Mouse (Mus musculus): ENCODE data around the gene Fbrsl1. TPM values are rescaled to one million over a fixed set of nuclear protein-coding genes. Genes with fewer than 3 reads are reported as not detected.

Fbrsl1 gene
- polyA plus RNA-seq, 1 experiment from 2014 or later: 14.4 TPM

GRCm38 (mm10) chr5:110361465-110361864 lies 86.8 kb downstream of the Fbrsl1 start:
- Histone ChIP-seq H3K9ac (no peak overlapping the region), H3K27ac (ENCODE audit: poor library complexity, severe bottlenecking) (no peak overlapping the region), H3K4me1 (replicated peaks) (peaks cover 6% of the 10 kb centered on the region; the same call in 1 of the 2 replicates), H3K9me3 (replicated peaks) (no peaks in the 10 kb centered on the region), H3K4me3 (no peak overlapping the region), H3K27me3 (replicated peaks) (peaks cover 3% of the 10 kb centered on the region), H3K36me3 (no peaks in the 10 kb centered on the region), H3K4me2 (no peak overlapping the region)
- no peak for ATAC-seq (ENCODE audit: insufficient number of reproducible peaks, low FRiP score)
- 49% methylated on average over 6 of the region's 6 CpGs for WGBS

GRCm38 (mm10) chr5:110357531-110358179 lies 90.6 kb downstream of the Fbrsl1 start:
- H3K4me2 ChIP-seq: no peak overlapping the region
- no peaks in the 10 kb centered on the region for H3K36me3 ChIP-seq
- peaks cover 22% of the 10 kb centered on the region for H3K27me3 ChIP-seq (replicated peaks)
- no peak overlapping the region for H3K4me3 ChIP-seq
- 0 out of 2 replicates have a peak, but pooled peaks cover 3% of the 10 kb centered on the region for H3K4me1 ChIP-seq (replicated peaks)
- H3K27ac ChIP-seq (ENCODE audit: poor library complexity, severe bottlenecking): no peak overlapping the region
- 41% methylated on average over 9 of the region's 9 CpGs for WGBS
- no peaks in the 10 kb centered on the region for H3K9me3 ChIP-seq (replicated peaks)
- ATAC-seq (ENCODE audit: insufficient number of reproducible peaks, low FRiP score): no peak
- H3K9ac ChIP-seq: no peak overlapping the region

- Histone ChIP-seq H3K27ac (ENCODE audit: poor library complexity, severe bottlenecking) (no peak overlapping the region), H3K9ac (no peak overlapping the region), H3K4me2 (no peak overlapping the region), H3K9me3 (replicated peaks) (no peaks in the 10 kb centered on the region), H3K36me3 (no peaks in the 10 kb centered on the region), H3K4me3 (no peak overlapping the region), H3K4me1 (replicated peaks) (0 out of 2 replicates have a peak, but pooled peaks cover 3% of the 10 kb centered on the region), H3K27me3 (replicated peaks) (peaks cover 22% of the 10 kb centered on the region)
- no peak for ATAC-seq (ENCODE audit: insufficient number of reproducible peaks, low FRiP score)
- 19% methylated on average over 7 of the region's 7 CpGs for WGBS
Observed at GRCm38 (mm10) chr5:110354716-110355115, 93.6 kb downstream of the Fbrsl1 start.

- H3K36me3 ChIP-seq: no peaks in the 10 kb centered on the region
- H3K4me1 ChIP-seq (replicated peaks): peaks cover 14% of the 10 kb centered on the region
- no peak overlapping the region for H3K4me3 ChIP-seq
- peaks cover 45% of the 10 kb centered on the region for H3K27me3 ChIP-seq (replicated peaks)
- H3K9me3 ChIP-seq (replicated peaks): no peaks in the 10 kb centered on the region
- ATAC-seq (ENCODE audit: insufficient number of reproducible peaks, low FRiP score): no peak
- no peak overlapping the region for H3K9ac ChIP-seq
- WGBS: 82% methylated on average over 8 of the region's 8 CpGs
- H3K27ac ChIP-seq (ENCODE audit: poor library complexity, severe bottlenecking): no peak overlapping the region
- no peak overlapping the region for H3K4me2 ChIP-seq
Observed at GRCm38 (mm10) chr5:110347006-110347405, 101.3 kb downstream of the Fbrsl1 start.

- Histone ChIP-seq H3K27me3 (replicated peaks) (peaks cover 59% of the 10 kb centered on the region), H3K4me3 (no peak overlapping the region), H3K36me3 (no peaks in the 10 kb centered on the region), H3K4me1 (replicated peaks) (peaks cover 16% of the 10 kb centered on the region), H3K27ac (ENCODE audit: poor library complexity, severe bottlenecking) (no peak overlapping the region), H3K9ac (no peak overlapping the region), H3K9me3 (replicated peaks) (no peaks in the 10 kb centered on the region), H3K4me2 (no peak overlapping the region)
- no peak for ATAC-seq (ENCODE audit: insufficient number of reproducible peaks, low FRiP score)
- WGBS: 64% methylated on average over 4 of the region's 4 CpGs
Observed at GRCm38 (mm10) chr5:110345553-110345952, 102.8 kb downstream of the Fbrsl1 start.

- Histone ChIP-seq H3K36me3 (no peaks in the 10 kb centered on the region), H3K4me1 (replicated peaks) (peaks cover 16% of the 10 kb centered on the region), H3K4me2 (no peak within 1 kb of the TSS), H3K9me3 (replicated peaks) (no peaks in the 10 kb centered on the region), H3K4me3 (no peak within 1 kb of the TSS), H3K27me3 (replicated peaks) (peaks cover 60% of the 10 kb centered on the region), H3K27ac (ENCODE audit: poor library complexity, severe bottlenecking) (no peak within 1 kb of the TSS), H3K9ac (no peak within 1 kb of the TSS)
- no peak for ATAC-seq (ENCODE audit: insufficient number of reproducible peaks, low FRiP score)
- WGBS: 68% methylated on average over 4 of the region's 4 CpGs
Observed at GRCm38 (mm10) chr5:110344524-110344923, 103.8 kb downstream of the Fbrsl1 start, which contains the start of gene Lrcol1. Gene Lrcol1, plus strand, starts transcription at chr5:110344730.

- Histone ChIP-seq H3K4me3 (peak within 1 kb of the TSS; percentile 49), H3K4me2 (peak within 1 kb of the TSS; percentile 92), H3K36me3 (0 out of 2 replicates have a peak, but pooled peaks cover 6% of the 10 kb centered on the region), H3K27ac (ENCODE audit: poor library complexity, severe bottlenecking) (no peak within 1 kb of the TSS), H3K4me1 (replicated peaks) (peaks cover 16% of the 10 kb centered on the region), H3K9me3 (replicated peaks) (no peaks in the 10 kb centered on the region), H3K27me3 (replicated peaks) (peaks cover 60% of the 10 kb centered on the region), H3K9ac (peak within 1 kb of the TSS; percentile 63; the same call in 1 of the 2 replicates)
- peak; percentile 55 for ATAC-seq (ENCODE audit: insufficient number of reproducible peaks, low FRiP score)
- 3% methylated on average over 43 of the region's 43 CpGs for WGBS
Observed at GRCm38 (mm10) chr5:110342648-110343284, 105.5 kb downstream of the Fbrsl1 start, which contains the start of gene P2rx2. Gene P2rx2, minus strand, starts transcription at chr5:110343212.

GRCm38 (mm10) chr5:110338792-110339191 lies 109.5 kb downstream of the Fbrsl1 start:
- H3K27me3 ChIP-seq (replicated peaks): peaks cover 33% of the 10 kb centered on the region
- ATAC-seq (ENCODE audit: insufficient number of reproducible peaks, low FRiP score): no peak
- no peaks in the 10 kb centered on the region for H3K9me3 ChIP-seq (replicated peaks)
- H3K4me2 ChIP-seq: no peak overlapping the region
- 79% methylated on average over 2 of the region's 2 CpGs for WGBS
- peaks cover 16% of the 10 kb centered on the region for H3K4me1 ChIP-seq (replicated peaks)
- no peak overlapping the region for H3K9ac ChIP-seq
- H3K27ac ChIP-seq (ENCODE audit: poor library complexity, severe bottlenecking): no peak overlapping the region
- H3K4me3 ChIP-seq: no peak overlapping the region
- H3K36me3 ChIP-seq: peaks cover 41% of the 10 kb centered on the region

GRCm38 (mm10) chr5:110330508-110330907 lies 117.8 kb downstream of the Fbrsl1 start:
- Histone ChIP-seq H3K9me3 (replicated peaks) (no peaks in the 10 kb centered on the region), H3K9ac (no peak overlapping the region), H3K36me3 (peaks cover 78% of the 10 kb centered on the region), H3K4me3 (no peak overlapping the region), H3K4me2 (no peak overlapping the region), H3K4me1 (replicated peaks) (no peaks in the 10 kb centered on the region), H3K27ac (ENCODE audit: poor library complexity, severe bottlenecking) (no peak overlapping the region), H3K27me3 (replicated peaks) (no peaks in the 10 kb centered on the region)
- WGBS: 74% methylated on average over 3 of the region's 3 CpGs
- no peak for ATAC-seq (ENCODE audit: insufficient number of reproducible peaks, low FRiP score)

- Histone ChIP-seq H3K9me3 (replicated peaks) (no peaks in the 10 kb centered on the region), H3K36me3 (peaks cover 73% of the 10 kb centered on the region), H3K4me1 (replicated peaks) (no peaks in the 10 kb centered on the region), H3K4me3 (no peak overlapping the region), H3K4me2 (no peak overlapping the region), H3K27ac (ENCODE audit: poor library complexity, severe bottlenecking) (no peak overlapping the region), H3K9ac (no peak overlapping the region), H3K27me3 (replicated peaks) (no peaks in the 10 kb centered on the region)
- ATAC-seq (ENCODE audit: insufficient number of reproducible peaks, low FRiP score): no peak
- 93% methylated on average over 3 of the region's 3 CpGs for WGBS
Observed at GRCm38 (mm10) chr5:110313127-110313526, 135.2 kb downstream of the Fbrsl1 start.
